Mouse (Mus musculus) liver, embryonic 11.5 days (tissue): ENCODE data around the gene Cd300lb. TPM values are rescaled to one million over a fixed set of nuclear protein-coding genes. Genes with fewer than 3 reads are reported as not detected.

Source experiments
- ATAC-seq: fragments of 200-750 bp; cut with Nextera tagmentation; replicated peaks from 2 replicates; pipeline ENCODE4 v1.8.0; 2017; ENCODE audit warnings: moderate number of reproducible peaks, mild to moderate bottlenecking, moderate TSS enrichment, moderate library complexity; ENCODE audit not compliant: low FRiP score
- DNase-seq: peaks from one replicate; pipeline ENCODE4 v3.0.0-alpha.2; 2017; ENCODE audit warnings: low spot score
- H3K27ac ChIP-seq: fragments of 300-500 bp; sonication (generic); 2 replicates; pipeline ENCODE4 v1.5.1; 2014; ENCODE audit warnings: mild to moderate bottlenecking, low read depth, low read length, control low read depth
- H3K27me3 ChIP-seq: fragments of 300-500 bp; sonication (generic); replicated peaks from 2 replicates; pipeline ENCODE4 v1.6.1; 2014; ENCODE audit warnings: low read length, mixed read lengths; ENCODE audit not compliant: control insufficient read depth, insufficient read depth
- H3K36me3 ChIP-seq: fragments of 300-500 bp; sonication (generic); 2 replicates; pipeline ENCODE4 v1.6.1; 2014; ENCODE audit warnings: mild to moderate bottlenecking, low read length, moderate library complexity, mixed read lengths; ENCODE audit not compliant: control insufficient read depth, insufficient read depth
- H3K4me1 ChIP-seq: fragments of 300-500 bp; sonication (generic); replicated peaks from 2 replicates; pipeline ENCODE4 v1.6.1; 2014; ENCODE audit warnings: low read length, mixed read lengths; ENCODE audit not compliant: control insufficient read depth, insufficient read depth
- H3K4me2 ChIP-seq: fragments of 300-500 bp; sonication (generic); 2 replicates; pipeline ENCODE4 v1.6.1; 2014; ENCODE audit warnings: mild to moderate bottlenecking, control low read depth, moderate library complexity
- H3K4me3 ChIP-seq: fragments of 300-500 bp; sonication (generic); 2 replicates; pipeline ENCODE4 v1.5.1; 2014; ENCODE audit warnings: low read depth, low read length, control low read depth
- H3K9ac ChIP-seq: fragments of 300-500 bp; sonication (generic); 2 replicates; pipeline ENCODE4 v1.6.1; 2014; ENCODE audit warnings: low read depth, low read length, control low read depth
- H3K9me3 ChIP-seq: fragments of 300-500 bp; sonication (generic); 2 replicates; pipeline ENCODE4 v1.6.1; 2016; ENCODE audit warnings: low read length, inconsistent platforms, mixed read lengths; ENCODE audit not compliant: control insufficient read depth
- WGBS: fragments of 180-500 bp; shearing (Covaris S2); extraction: QIAGEN DNeasy Blood & Tissue Kit; methylation state at CpG from one replicate; pipeline ENCODE4 v1.1.7; 2014; 5-methylcytosine and 5-hydroxymethylcytosine counted together
- polyA plus RNA-seq: library from polyadenylated mRNA; unstranded; fragments of >200 nt; fragmentation: Nextera tagmentation; extraction: Ambion mirVana; gene quantifications from 2 replicates; pipeline ENCODE4 v1.2.1, GENCODE M21; 2014

Cd300lb gene
- 0.49 and 0.55 TPM in 2 replicates for polyA plus RNA-seq

GRCm38 (mm10) chr11:114934144-114934543 is at the start of gene Cd300lb:
Gene Cd300lb (minus strand): TSS chr11:114934386.
- no peak for ATAC-seq
- WGBS: 41% methylated on average over 6 of the region's 6 CpGs
- Histone ChIP-seq H3K9me3 (no peaks in the 10 kb centered on the region), H3K4me3 (no peak within 1 kb of the TSS), H3K9ac (no peak within 1 kb of the TSS), H3K27me3 (no peaks in the 10 kb centered on the region), H3K4me1 (no peaks in the 10 kb centered on the region), H3K27ac (no peak within 1 kb of the TSS), H3K4me2 (no peak within 1 kb of the TSS), H3K36me3 (no peaks in the 10 kb centered on the region)
- DNase-seq: no peak

GRCm38 (mm10) chr11:114981866-114982265 is 47.7 kb upstream of the Cd300lb start:
- H3K27me3 ChIP-seq: no peaks in the 10 kb centered on the region
- ATAC-seq (no peak), DNase-seq (no peak)
- H3K27ac ChIP-seq: no peak overlapping the region
- H3K9ac ChIP-seq: no peak overlapping the region
- no peak overlapping the region for H3K4me2 ChIP-seq
- no peaks in the 10 kb centered on the region for H3K36me3 ChIP-seq
- 73% methylated on average over 4 of the region's 4 CpGs for WGBS
- peaks cover 5% of the 10 kb centered on the region; the same call in 1 of the 2 replicates for H3K9me3 ChIP-seq
- H3K4me1 ChIP-seq: no peaks in the 10 kb centered on the region
- no peak overlapping the region for H3K4me3 ChIP-seq

- H3K27me3 ChIP-seq: no peaks in the 10 kb centered on the region
- ATAC-seq: no peak
- DNase-seq: no peak
- H3K36me3 ChIP-seq: no peaks in the 10 kb centered on the region
- WGBS: 83% methylated on average over 10 of the region's 10 CpGs
- no peak overlapping the region for H3K4me2 ChIP-seq
- H3K4me1 ChIP-seq: no peaks in the 10 kb centered on the region
- H3K9ac ChIP-seq: no peak overlapping the region
- H3K27ac ChIP-seq: no peak overlapping the region
- no peaks in the 10 kb centered on the region for H3K9me3 ChIP-seq
- H3K4me3 ChIP-seq: no peak overlapping the region
These were observed 38.5 kb upstream of the Cd300lb start for GRCm38 (mm10) chr11:114972726-114973125.

DNA sequence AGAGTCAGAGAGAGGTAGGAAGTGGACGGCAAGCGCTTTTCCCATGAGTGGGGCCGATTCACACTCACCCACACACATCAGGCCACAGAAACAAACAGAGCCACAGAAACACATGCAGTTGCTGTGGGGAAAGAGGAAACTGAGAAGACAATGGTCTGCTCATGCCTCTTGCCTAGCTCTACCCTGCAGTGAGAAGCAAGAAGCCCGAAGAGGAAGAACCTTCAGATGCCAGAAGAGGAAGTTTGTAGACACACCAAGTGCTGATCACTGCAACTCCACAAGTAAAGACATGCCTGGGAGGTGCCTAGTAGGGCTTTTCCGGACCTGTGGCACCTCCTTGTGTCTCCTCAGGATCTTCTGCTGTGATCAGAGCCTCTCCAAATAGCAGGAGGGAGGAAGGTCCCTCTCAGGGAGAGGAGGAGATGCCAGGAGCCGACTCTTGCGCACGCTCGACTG is 34.6 kb upstream of the Cd300lb start, which contains the start of gene Cd300c:
Cd300c (minus strand) TSS at position 406 of the 456 bp plus-strand sequence.
- DNase-seq: no peak
- no peak within 1 kb of the TSS; the same call in 1 of the 2 replicates for H3K27ac ChIP-seq
- H3K9me3 ChIP-seq: no peaks in the 10 kb centered on the region
- H3K36me3 ChIP-seq: no peaks in the 10 kb centered on the region
- no peak within 1 kb of the TSS for H3K9ac ChIP-seq
- no peaks in the 10 kb centered on the region for H3K4me1 ChIP-seq
- H3K4me3 ChIP-seq: no peak within 1 kb of the TSS
- no peaks in the 10 kb centered on the region for H3K27me3 ChIP-seq
- ATAC-seq: no peak
- H3K4me2 ChIP-seq: no peak within 1 kb of the TSS
- 70% methylated on average over 9 of the region's 9 CpGs for WGBS

DNA sequence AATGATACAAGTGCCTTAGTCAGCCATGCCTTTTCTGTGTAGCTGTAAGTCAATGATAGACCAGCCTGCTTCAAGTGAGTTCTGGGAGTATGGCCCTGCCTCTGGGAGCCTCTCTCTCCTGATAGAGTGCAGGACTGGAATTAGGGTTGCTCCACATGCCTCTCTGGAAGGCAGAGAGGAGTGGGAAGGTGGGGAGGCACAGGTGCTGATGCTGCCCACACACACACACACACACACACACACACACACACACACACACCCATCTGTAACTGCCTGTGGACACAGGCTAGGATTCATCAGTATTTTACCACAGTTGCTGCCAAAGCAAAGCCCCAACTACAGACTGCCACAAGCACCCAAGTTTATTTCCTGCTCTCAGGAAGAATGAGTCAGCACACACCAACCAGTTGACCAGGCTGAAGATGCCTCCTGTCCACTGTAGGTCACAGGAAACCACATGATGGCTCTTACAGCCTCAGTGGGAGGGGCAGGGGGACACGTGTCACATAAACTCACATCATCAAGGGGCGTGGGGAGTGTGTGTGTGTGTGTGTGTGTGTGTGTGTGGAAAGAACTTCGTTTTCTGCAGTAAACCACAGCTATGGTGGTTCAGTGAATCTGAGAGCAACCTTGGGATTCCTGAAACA is 31.1 kb upstream of the Cd300lb start:
- no peak overlapping the region for H3K27ac ChIP-seq
- no peak for DNase-seq
- WGBS: 35% methylated on average over 3 of the region's 3 CpGs

DNA sequence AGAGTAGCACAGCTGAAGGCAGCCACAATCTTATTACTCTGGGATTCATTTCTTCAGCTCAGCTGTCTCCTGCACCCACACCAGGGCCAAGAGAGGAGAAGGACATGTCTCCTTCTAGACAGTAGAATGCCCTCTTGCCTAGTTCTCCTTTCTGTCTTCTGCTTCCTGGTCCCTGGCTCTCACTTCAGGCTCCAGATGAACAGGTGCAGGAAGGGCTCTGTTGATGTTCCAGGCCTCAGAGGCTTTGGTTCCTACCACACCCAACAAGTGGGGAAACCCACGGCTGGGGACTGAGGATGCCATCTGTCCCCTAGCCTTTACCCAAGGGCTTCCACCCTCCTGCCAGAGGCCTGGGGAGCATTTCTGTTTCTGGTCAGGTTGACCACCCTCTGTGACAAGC is 26.2 kb upstream of the Cd300lb start:
- Histone ChIP-seq H3K9me3 (no peaks in the 10 kb centered on the region), H3K4me3 (no peak overlapping the region), H3K4me2 (no peak overlapping the region), H3K4me1 (no peaks in the 10 kb centered on the region), H3K9ac (no peak overlapping the region), H3K27me3 (no peaks in the 10 kb centered on the region), H3K27ac (no peak overlapping the region), H3K36me3 (no peaks in the 10 kb centered on the region)
- DNase-seq: no peak
- 50% methylated on average over 1 of the region's 1 CpGs for WGBS
- ATAC-seq: no peak

More for the DNA sequence above, 31.1 kb upstream of the Cd300lb start:
- H3K36me3 ChIP-seq: no peaks in the 10 kb centered on the region
- H3K27me3 ChIP-seq: no peaks in the 10 kb centered on the region
- H3K9me3 ChIP-seq: no peaks in the 10 kb centered on the region
- H3K4me2 ChIP-seq: no peak overlapping the region
- H3K9ac ChIP-seq: no peak overlapping the region
- H3K4me1 ChIP-seq: no peaks in the 10 kb centered on the region
- H3K4me3 ChIP-seq: no peak overlapping the region
- ATAC-seq: 0 out of 2 replicates have a peak, but pooled peaks have one; percentile 31

- ATAC-seq (no peak), DNase-seq (no peak)
- 63% methylated on average over 4 of the region's 4 CpGs for WGBS
- H3K9ac ChIP-seq: no peak overlapping the region
- H3K4me3 ChIP-seq: no peak overlapping the region
- no peaks in the 10 kb centered on the region for H3K27me3 ChIP-seq
- H3K4me1 ChIP-seq: no peaks in the 10 kb centered on the region
- no peak overlapping the region for H3K27ac ChIP-seq
- no peaks in the 10 kb centered on the region for H3K9me3 ChIP-seq
- no peaks in the 10 kb centered on the region for H3K36me3 ChIP-seq
- no peak overlapping the region for H3K4me2 ChIP-seq
These were observed 595 bp downstream of the Cd300lb start for GRCm38 (mm10) chr11:114933591-114933990.

DNA sequence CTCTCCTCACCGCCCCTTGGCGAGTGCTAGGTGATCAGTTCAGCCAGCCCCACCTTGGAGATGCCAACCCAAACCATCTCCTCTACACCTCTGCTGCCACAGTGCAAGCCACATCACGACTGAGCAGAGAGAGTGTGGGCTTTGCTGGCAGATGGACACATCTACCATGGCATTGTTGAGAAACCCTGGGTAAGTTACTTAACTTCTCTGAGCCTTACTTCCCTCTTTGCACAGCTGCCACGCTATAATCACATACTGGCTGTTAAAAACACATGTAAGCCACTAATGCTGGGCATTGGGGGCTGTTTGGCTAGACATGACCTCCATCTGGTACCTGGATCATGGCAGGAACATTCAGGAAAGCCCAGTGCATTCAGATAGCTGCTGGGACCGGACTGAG is 3.1 kb downstream of the Cd300lb start:
- Histone ChIP-seq H3K4me3 (no peak overlapping the region), H3K4me2 (no peak overlapping the region), H3K9me3 (no peaks in the 10 kb centered on the region), H3K36me3 (no peaks in the 10 kb centered on the region), H3K27me3 (no peaks in the 10 kb centered on the region), H3K4me1 (no peaks in the 10 kb centered on the region), H3K9ac (no peak overlapping the region), H3K27ac (no peak overlapping the region)
- WGBS: 66% methylated on average over 5 of the region's 5 CpGs
- DNase-seq (no peak), ATAC-seq (no peak)

DNA sequence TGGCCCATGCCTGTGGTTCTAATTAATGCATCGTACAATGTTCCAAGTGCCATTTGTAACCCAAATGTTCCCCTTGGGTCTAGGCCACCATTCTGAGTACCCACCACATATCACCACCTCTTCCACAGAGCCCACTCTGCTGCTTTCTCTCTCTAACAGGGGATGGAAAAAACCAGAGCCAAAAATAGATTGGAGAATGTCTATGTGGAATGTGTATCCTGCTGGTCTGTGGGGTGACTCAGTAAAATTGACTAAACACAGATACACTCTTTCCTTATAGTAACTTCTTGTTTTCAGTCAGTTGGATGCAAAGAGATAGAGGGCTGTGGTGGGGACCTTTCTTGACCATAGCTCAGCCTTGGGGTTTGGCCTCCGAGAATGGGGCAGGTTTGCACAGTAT is 4.6 kb downstream of the Cd300lb start:
- WGBS: 58% methylated on average over 2 of the region's 2 CpGs
- DNase-seq (no peak), ATAC-seq (no peak)
- Histone ChIP-seq H3K9me3 (no peaks in the 10 kb centered on the region), H3K36me3 (no peaks in the 10 kb centered on the region), H3K27ac (no peak overlapping the region), H3K4me2 (no peak overlapping the region), H3K9ac (no peak overlapping the region), H3K4me3 (no peak overlapping the region), H3K27me3 (no peaks in the 10 kb centered on the region), H3K4me1 (no peaks in the 10 kb centered on the region)
